Mouse (Mus musculus) megakaryocyte-erythroid progenitor cell, adult 5-6 weeks (primary cell): Measurements from ENCODE around the gene Triap1. TPM values are rescaled to one million over a fixed set of nuclear protein-coding genes. Genes with fewer than 3 reads are reported as not detected.
"Not testable (repeated sequence)": the region's sequence is repeated elsewhere in the genome, so short reads cannot be mapped to it uniquely, and the experiment has no call there.

Source experiments
- ATAC-seq: replicated peaks from 2 replicates; pipeline ENCODE4 v1.8.0; 2016; ENCODE audit warnings: mild to moderate bottlenecking, inconsistent platforms; ENCODE audit not compliant: severe bottlenecking, poor library complexity, low FRiP score, low TSS enrichment
- total RNA-seq, 2 experiments: library from RNA; stranded (forward) in 1 of 2; stranded (reverse) in 1 of 2; fragments of 200-1000, 215-1000 nt in 1 of 2; fragments of >200 nt in 1 of 2; fragmentation: Nextera tagmentation in 1 of 2; gene quantifications; 2 replicates each; pipeline ENCODE4 v1.2.3; 2014 to 2017

Triap1 gene
- total RNA-seq, 2 experiments from 2014 or later = 16.8 to 45.8 TPM

GRCm38 (mm10) chr5:115374204-115374820 is 33.3 kb downstream of the Triap1 start:
- ATAC-seq = no peak

GRCm38 (mm10) chr5:115375436-115375835 is 34.4 kb downstream of the Triap1 start:
- ATAC-seq = no peak

- ATAC-seq = not testable (repeated sequence)
Measured at GRCm38 (mm10) chr5:115378882-115379281, 37.9 kb downstream of the Triap1 start.

GRCm38 (mm10) chr5:115391935-115392334 is 50.9 kb downstream of the Triap1 start:
- no peak for ATAC-seq

- no peak for ATAC-seq
Measured at GRCm38 (mm10) chr5:115392969-115393368, 51.9 kb downstream of the Triap1 start.

Other genes starting within 250 kb of the Triap1 start
- gene Gm10401, start 242.9 kb upstream of the Triap1 start, total RNA-seq (2014; fragmentation: Nextera tagmentation) = not detected in 2 replicates
- 6.0 TPM in 1 of 2 replicates, not detected in the other for gene Gm10401, start 242.9 kb upstream of the Triap1 start, total RNA-seq (2017)
- gene Acads, start 221.9 kb upstream of the Triap1 start, total RNA-seq (2014; fragmentation: Nextera tagmentation) = 39.6 and 50.3 TPM in 2 replicates
- 19.2 and 24.8 TPM in 2 replicates for gene Acads, start 221.9 kb upstream of the Triap1 start, total RNA-seq (2017)
- 13.8 and 15.5 TPM in 2 replicates for gene Unc119b, start 206.2 kb upstream of the Triap1 start, total RNA-seq (2014; fragmentation: Nextera tagmentation)
- 7.1 and 12.7 TPM in 2 replicates for gene Unc119b, start 206.2 kb upstream of the Triap1 start, total RNA-seq (2017)
- gene Mlec, start 183.0 kb upstream of the Triap1 start, total RNA-seq (2014; fragmentation: Nextera tagmentation) = 86.1 and 86.4 TPM in 2 replicates
- gene Mlec, start 183.0 kb upstream of the Triap1 start, total RNA-seq (2017) = 101 and 113 TPM in 2 replicates
- gene Cabp1, start 146.8 kb upstream of the Triap1 start, total RNA-seq (2014; fragmentation: Nextera tagmentation) = not detected in 2 replicates
- gene Cabp1, start 146.8 kb upstream of the Triap1 start, total RNA-seq (2017) = not detected in 2 replicates
- gene Pop5, start 105.4 kb upstream of the Triap1 start, total RNA-seq (2014; fragmentation: Nextera tagmentation) = 130 and 136 TPM in 2 replicates
- 69.1 and 154 TPM in 2 replicates for gene Pop5, start 105.4 kb upstream of the Triap1 start, total RNA-seq (2017)
- gene Rnf10, start 68.3 kb upstream of the Triap1 start, total RNA-seq (2014; fragmentation: Nextera tagmentation) = 47.4 and 71.5 TPM in 2 replicates
- 35.9 and 36.9 TPM in 2 replicates for gene Rnf10, start 68.3 kb upstream of the Triap1 start, total RNA-seq (2017)
- gene Coq5, start 61.6 kb upstream of the Triap1 start, total RNA-seq (2014; fragmentation: Nextera tagmentation) = 23.0 and 35.5 TPM in 2 replicates
- 71.1 and 78.6 TPM in 2 replicates for gene Coq5, start 61.6 kb upstream of the Triap1 start, total RNA-seq (2017)
- gene Dynll1, start 40.2 kb upstream of the Triap1 start, total RNA-seq (2014; fragmentation: Nextera tagmentation) = 550 and 746 TPM in 2 replicates
- gene Dynll1, start 40.2 kb upstream of the Triap1 start, total RNA-seq (2017) = 379 and 555 TPM in 2 replicates
- gene Srsf9, start 14.0 kb upstream of the Triap1 start, total RNA-seq (2014; fragmentation: Nextera tagmentation) = 74.7 and 96.0 TPM in 2 replicates
- gene Srsf9, start 14.0 kb upstream of the Triap1 start, total RNA-seq (2017) = 61.6 and 108 TPM in 2 replicates
- 31.0 and 41.1 TPM in 2 replicates for gene Gatc, start within 50 bp of the Triap1 start, total RNA-seq (2014; fragmentation: Nextera tagmentation)
- 13.6 and 18.6 TPM in 2 replicates for gene Gatc, start within 50 bp of the Triap1 start, total RNA-seq (2017)
- 744 and 848 TPM in 2 replicates for gene Cox6a1, start 7.8 kb downstream of the Triap1 start, total RNA-seq (2014; fragmentation: Nextera tagmentation)
- gene Cox6a1, start 7.8 kb downstream of the Triap1 start, total RNA-seq (2017) = 84.8 and 115 TPM in 2 replicates
- gene Msi1, start 88.4 kb downstream of the Triap1 start, total RNA-seq (2014; fragmentation: Nextera tagmentation) = not detected in 2 replicates
- not detected in 2 replicates for gene Msi1, start 88.4 kb downstream of the Triap1 start, total RNA-seq (2017)
- gene Pla2g1b, start 125.0 kb downstream of the Triap1 start, total RNA-seq (2014; fragmentation: Nextera tagmentation) = not detected in 2 replicates
- not detected in 2 replicates for gene Pla2g1b, start 125.0 kb downstream of the Triap1 start, total RNA-seq (2017)
- gene Sirt4, start 143.5 kb downstream of the Triap1 start, total RNA-seq (2014; fragmentation: Nextera tagmentation) = 10.7 and 20.4 TPM in 2 replicates
- 3.4 and 7.2 TPM in 2 replicates for gene Sirt4, start 143.5 kb downstream of the Triap1 start, total RNA-seq (2017)
- 31.8 and 34.0 TPM in 2 replicates for gene Pxn, start 165.5 kb downstream of the Triap1 start, total RNA-seq (2014; fragmentation: Nextera tagmentation)
- 36.1 and 47.5 TPM in 2 replicates for gene Pxn, start 165.5 kb downstream of the Triap1 start, total RNA-seq (2017)
- 2,668 and 3,132 TPM in 2 replicates for gene Rplp0, start 218.2 kb downstream of the Triap1 start, total RNA-seq (2014; fragmentation: Nextera tagmentation)
- gene Rplp0, start 218.2 kb downstream of the Triap1 start, total RNA-seq (2017) = 1,591 and 2,082 TPM in 2 replicates
- gene Gcn1l1, start 224.0 kb downstream of the Triap1 start, total RNA-seq (2014; fragmentation: Nextera tagmentation) = 66.1 and 67.0 TPM in 2 replicates
- 31.2 and 54.2 TPM in 2 replicates for gene Gcn1l1, start 224.0 kb downstream of the Triap1 start, total RNA-seq (2017)